Mouse (Mus musculus) bone marrow macrophage, adult 2 months (primary cell): ENCODE data around the gene 1810010H24Rik. TPM values are rescaled to one million over a fixed set of nuclear protein-coding genes. Genes with fewer than 3 reads are reported as not detected.
A peak's percentile ranks its signal among the peaks of the same experiment; 100 is the strongest.

Experiments
- H3K27ac ChIP-seq: 2 replicates; pipeline ENCODE4 v1.5.1; 2012; ENCODE audit warnings: low read depth, low read length; ENCODE audit not compliant: insufficient read depth
- H3K4me1 ChIP-seq: 2 replicates; pipeline ENCODE4 v1.6.1; 2012; ENCODE audit warnings: low read length; ENCODE audit not compliant: control insufficient read depth, insufficient read depth
- H3K4me3 ChIP-seq: 2 replicates; pipeline ENCODE4 v1.5.1; 2012; ENCODE audit warnings: mild to moderate bottlenecking, low read length, moderate library complexity; ENCODE audit not compliant: insufficient read depth
- CTCF ChIP-seq: IDR thresholded peaks from 2 replicates; pipeline ENCODE4 v1.5.1; 2012; ENCODE audit warnings: low read depth, mild to moderate bottlenecking, low read length, moderate library complexity
- POLR2A ChIP-seq: IDR thresholded peaks from 2 replicates; pipeline ENCODE4 v1.6.1; 2012; ENCODE audit warnings: mild to moderate bottlenecking, low read depth, low read length, borderline replicate concordance
- polyA plus RNA-seq: library from polyadenylated mRNA; stranded (reverse); fragments of >200 nt; gene quantifications from 2 replicates; pipeline ENCODE4 v1.2.4, GENCODE M21; 2012; ENCODE audit not compliant: missing spikeins, insufficient read depth, insufficient read length

The 1810010H24Rik gene
- polyA plus RNA-seq, 1 experiment: not detected

GRCm38 (mm10) chr11:107024406-107024805, 1.1 kb upstream of the 1810010H24Rik start:
- no peak overlapping the region for H3K4me3 ChIP-seq
- H3K27ac ChIP-seq: no peak overlapping the region
- no peak for TF ChIP-seq CTCF
- peaks cover 12% of the 10 kb centered on the region for H3K4me1 ChIP-seq

GRCm38 (mm10) chr11:107026554-107027430, 1.3 kb downstream of the 1810010H24Rik start:
- H3K4me1 ChIP-seq: peaks cover 12% of the 10 kb centered on the region
- TF ChIP-seq CTCF (no peak), POLR2A (no peak)
- H3K4me3 ChIP-seq: peak overlapping the region; percentile 98
- H3K27ac ChIP-seq: no peak overlapping the region

GRCm38 (mm10) chr11:107027431-107028274, 2.2 kb downstream of the 1810010H24Rik start:
- Histone ChIP-seq H3K4me3 (peak overlapping the region; percentile 98), H3K4me1 (peaks cover 9% of the 10 kb centered on the region), H3K27ac (peak overlapping the region; percentile 78)
- TF ChIP-seq POLR2A (no peak), CTCF (no peak)

- TF ChIP-seq CTCF (no peak), POLR2A (no peak)
- H3K27ac ChIP-seq: peak overlapping the region; percentile 34
- H3K4me1 ChIP-seq: peaks cover 9% of the 10 kb centered on the region
Measured at GRCm38 (mm10) chr11:107028275-107028618, 2.8 kb downstream of the 1810010H24Rik start.

GRCm38 (mm10) chr11:107028754-107029153, 3.3 kb downstream of the 1810010H24Rik start:
- peak overlapping the region; percentile 98 for H3K4me3 ChIP-seq
- H3K4me1 ChIP-seq: peaks cover 9% of the 10 kb centered on the region
- no peak overlapping the region for H3K27ac ChIP-seq
- TF ChIP-seq POLR2A (no peak), CTCF (no peak)

More at GRCm38 (mm10) chr11:107028275-107028618, 2.8 kb downstream of the 1810010H24Rik start:
- peak overlapping the region; percentile 98 for H3K4me3 ChIP-seq

GRCm38 (mm10) chr11:107029536-107029935, 4.1 kb downstream of the 1810010H24Rik start:
- Histone ChIP-seq H3K4me1 (peaks cover 9% of the 10 kb centered on the region), H3K4me3 (no peak overlapping the region), H3K27ac (no peak overlapping the region)
- no peak for TF ChIP-seq CTCF
- TF ChIP-seq POLR2A: no peak

- peaks cover 7% of the 10 kb centered on the region for H3K4me1 ChIP-seq
- no peak overlapping the region for H3K27ac ChIP-seq
- TF ChIP-seq CTCF (no peak), POLR2A (no peak)
- H3K4me3 ChIP-seq: no peak overlapping the region
Measured at GRCm38 (mm10) chr11:107031635-107032034, 6.2 kb downstream of the 1810010H24Rik start.

GRCm38 (mm10) chr11:107034085-107034810, 8.8 kb downstream of the 1810010H24Rik start:
- Histone ChIP-seq H3K27ac (no peak overlapping the region), H3K4me1 (peaks cover 8% of the 10 kb centered on the region), H3K4me3 (no peak overlapping the region)
- TF ChIP-seq CTCF: no peak
- no peak for TF ChIP-seq POLR2A

GRCm38 (mm10) chr11:107039417-107039816, 13.9 kb downstream of the 1810010H24Rik start:
- Histone ChIP-seq H3K4me3 (no peak overlapping the region), H3K27ac (no peak overlapping the region), H3K4me1 (peaks cover 8% of the 10 kb centered on the region)
- no peak for TF ChIP-seq POLR2A
- no peak for TF ChIP-seq CTCF

DNA sequence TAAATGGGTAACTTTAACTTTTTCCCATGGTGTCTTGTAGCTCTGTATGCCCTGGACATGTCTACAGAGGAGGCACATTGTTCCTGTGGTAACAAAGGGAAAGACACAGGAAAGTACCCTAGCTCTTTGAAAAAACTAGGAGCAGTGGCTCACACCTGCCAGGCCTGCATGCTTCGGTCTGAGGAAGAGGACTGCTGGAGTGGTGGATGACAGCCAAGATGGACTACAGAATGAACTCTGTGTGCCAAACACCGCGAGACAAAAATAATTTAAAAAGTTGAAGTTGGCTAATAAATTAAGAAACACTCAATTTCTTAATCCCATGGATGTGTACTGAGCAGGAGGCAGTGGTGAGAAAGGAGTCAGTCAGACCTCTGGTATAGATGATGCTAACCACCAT, 15.9 kb downstream of the 1810010H24Rik start:
- TF ChIP-seq POLR2A (no peak), CTCF (no peak)
- H3K4me3 ChIP-seq: no peak overlapping the region
- H3K4me1 ChIP-seq: peaks cover 8% of the 10 kb centered on the region
- H3K27ac ChIP-seq: no peak overlapping the region
